Mouse (Mus musculus): ENCODE data around the gene Slx4.

DNA sequence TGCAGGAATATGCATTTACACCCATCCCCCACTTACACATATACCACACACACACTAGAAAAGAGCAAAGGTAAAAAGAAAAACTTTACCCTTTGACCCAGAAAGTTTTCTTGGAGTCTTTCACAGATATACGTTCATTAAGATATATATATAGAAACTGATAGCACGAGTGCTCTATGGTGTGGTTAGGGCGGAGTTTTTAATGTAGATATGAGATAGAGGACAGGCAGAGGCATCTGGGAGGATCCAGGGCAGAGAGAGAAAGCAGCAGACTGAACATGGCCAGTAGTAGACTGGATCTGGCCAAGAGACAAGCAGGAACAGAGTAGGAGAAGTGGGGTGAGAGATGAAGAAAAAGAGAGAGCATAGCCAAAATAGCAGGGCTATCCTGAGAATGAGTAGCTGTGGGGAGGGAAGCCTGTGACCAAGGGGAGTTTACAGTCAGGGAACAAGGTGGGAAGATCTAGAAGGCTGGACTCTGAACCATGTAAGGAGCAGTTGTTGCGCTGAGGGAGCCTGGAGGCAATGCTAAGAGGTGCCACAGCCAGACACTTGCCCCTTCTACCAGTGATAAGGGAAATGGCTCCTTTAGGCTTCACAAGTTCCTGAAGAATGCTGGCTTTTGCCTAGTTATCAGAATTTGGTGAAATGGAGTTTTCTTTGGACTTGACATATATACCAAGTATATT lies 9.5 kb upstream of the Slx4 start:
- no peak for TF ChIP-seq CTCF (IDR thresholded peaks at IDR 0.05; ENCODE audit: control insufficient read depth, insufficient read depth, low read length)
- TF ChIP-seq POLR2A (IDR thresholded peaks at IDR 0.05; ENCODE audit: borderline replicate concordance, control insufficient read depth, low read depth, low read length): no peak

All from bone marrow, adult 2 months (tissue).